Mouse (Mus musculus) CD8-positive naive resting alpha-beta T cell, adult 2 months (primary cell): Measurements from ENCODE around the gene Tmem88.

Experiments
- DNase-seq, 2 experiments: peaks; one replicate each; pipeline ENCODE4 v3.0.0; 2022; ENCODE audit warnings: low read depth in 2 of 2, low spot score in 2 of 2

Gene Tmem88

GRCm38 (mm10) chr11:69364376-69364775 is 33.7 kb downstream of the Tmem88 start:
- no peak for DNase-seq

DNA sequence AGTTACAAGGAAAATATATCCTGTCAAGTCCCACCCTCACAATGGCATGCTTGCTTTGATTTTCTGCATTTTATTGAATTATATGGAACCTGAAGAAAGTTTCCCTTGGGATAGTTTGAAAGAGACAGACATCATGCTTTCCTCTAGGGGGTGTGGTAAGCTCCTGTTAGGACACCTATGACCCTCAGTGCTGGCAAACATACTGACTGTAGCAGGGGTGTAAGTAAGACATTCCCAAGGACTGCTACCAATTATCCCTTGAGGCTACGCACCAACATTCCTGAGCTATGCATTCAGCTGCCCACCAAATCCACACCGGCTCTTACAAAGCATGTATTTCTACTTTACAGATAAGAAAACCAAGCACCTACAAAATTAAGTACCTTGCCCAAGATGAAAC is 35.6 kb downstream of the Tmem88 start:
- DNase-seq, result no peak

- DNase-seq, result no peak
Observed at GRCm38 (mm10) chr11:69362021-69362420, 36.0 kb downstream of the Tmem88 start.

- DNase-seq, result no peak
Observed at GRCm38 (mm10) chr11:69357690-69358089, 40.3 kb downstream of the Tmem88 start.

- no peak for DNase-seq
Observed at GRCm38 (mm10) chr11:69356544-69356943, 41.5 kb downstream of the Tmem88 start.
